Mouse (Mus musculus): ENCODE results near the gene Zfp1. TPM values are rescaled to one million over a fixed set of nuclear protein-coding genes. Genes with fewer than 3 reads are reported as not detected.
A peak's percentile ranks its signal among the peaks of the same experiment; 100 is the strongest.

Gene Zfp1
- 10 to 100 TPM; 22.1 to 25.2 (median 24.1) TPM for total RNA-seq (2022)

GRCm38 (mm10) chr8:111643264-111644141 lies at the start of gene Zfp1:
Gene Zfp1 (plus strand): TSS chr8:111643401.
- peak; percentile 81 to 93 for DNase-seq (ENCODE audit: low spot score in 2 of 2)

- DNase-seq (ENCODE audit: low spot score in 2 of 2), result no peak
These were observed 49.0 kb upstream of the Zfp1 start for GRCm38 (mm10) chr8:111594044-111594840.

GRCm38 (mm10) chr8:111594951-111595350 lies 48.2 kb upstream of the Zfp1 start:
- DNase-seq (ENCODE audit: low spot score in 2 of 2), result no peak

DNA sequence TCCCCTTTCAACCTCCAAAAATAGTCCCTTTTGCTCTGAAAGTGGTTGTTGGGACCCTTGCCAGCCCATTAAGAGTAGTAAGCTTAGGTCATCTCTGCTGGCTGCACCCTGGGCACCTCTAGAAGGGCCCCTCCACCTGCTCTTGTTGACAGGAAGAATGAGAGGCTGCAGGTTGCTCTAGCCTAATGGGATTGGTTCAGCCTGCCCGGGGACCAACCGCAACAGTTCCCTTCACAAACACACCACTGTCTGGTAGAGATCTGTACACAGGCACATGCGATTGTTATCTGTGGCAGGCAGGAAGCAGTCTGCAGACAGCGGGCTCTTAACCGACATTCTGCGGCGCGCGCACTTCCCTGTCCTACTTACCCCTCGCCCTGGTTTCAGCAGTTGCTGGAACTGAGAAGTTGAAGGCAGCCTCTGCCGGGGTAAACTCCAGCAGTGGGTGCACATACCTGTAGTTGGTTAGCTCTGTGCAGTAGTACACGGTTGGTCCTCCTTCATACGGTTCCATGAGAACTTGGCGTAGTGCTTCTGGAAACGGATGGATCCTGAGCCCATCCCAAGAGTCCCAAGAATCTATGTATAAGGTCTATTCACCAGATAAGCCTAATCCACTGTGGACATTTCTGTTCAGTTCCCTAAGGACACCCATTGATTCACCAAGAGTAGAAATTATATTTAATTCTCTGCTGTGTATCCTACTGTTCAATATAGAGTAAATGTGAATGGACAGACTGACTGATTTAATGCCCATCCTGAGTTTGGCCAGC lies 47.3 kb upstream of the Zfp1 start:
- DNase-seq (ENCODE audit: low spot score in 2 of 2), result no peak

GRCm38 (mm10) chr8:111596485-111596821 lies 46.7 kb upstream of the Zfp1 start:
- DNase-seq (ENCODE audit: low spot score in 2 of 2), result no peak

DNA sequence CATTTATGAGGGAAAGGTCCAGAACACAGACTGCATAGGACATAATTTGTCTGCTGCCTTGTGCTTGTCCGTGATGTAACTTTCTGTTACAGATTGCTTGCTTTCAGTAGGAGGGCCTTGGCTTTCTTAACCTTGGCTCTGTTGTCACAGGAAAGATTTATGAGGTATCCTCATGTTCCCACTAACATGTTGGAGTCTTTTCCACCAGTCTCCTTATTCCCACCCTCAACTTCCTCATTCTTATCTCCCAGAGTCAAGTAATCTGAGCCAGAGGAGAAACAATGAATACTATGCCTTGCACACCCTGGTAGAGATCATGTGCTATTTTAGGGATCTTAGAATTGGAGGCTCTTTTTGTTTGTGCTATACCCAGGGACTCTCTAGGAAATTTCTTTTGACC lies 45.9 kb upstream of the Zfp1 start:
- no peak for DNase-seq (ENCODE audit: low spot score in 2 of 2)

DNA sequence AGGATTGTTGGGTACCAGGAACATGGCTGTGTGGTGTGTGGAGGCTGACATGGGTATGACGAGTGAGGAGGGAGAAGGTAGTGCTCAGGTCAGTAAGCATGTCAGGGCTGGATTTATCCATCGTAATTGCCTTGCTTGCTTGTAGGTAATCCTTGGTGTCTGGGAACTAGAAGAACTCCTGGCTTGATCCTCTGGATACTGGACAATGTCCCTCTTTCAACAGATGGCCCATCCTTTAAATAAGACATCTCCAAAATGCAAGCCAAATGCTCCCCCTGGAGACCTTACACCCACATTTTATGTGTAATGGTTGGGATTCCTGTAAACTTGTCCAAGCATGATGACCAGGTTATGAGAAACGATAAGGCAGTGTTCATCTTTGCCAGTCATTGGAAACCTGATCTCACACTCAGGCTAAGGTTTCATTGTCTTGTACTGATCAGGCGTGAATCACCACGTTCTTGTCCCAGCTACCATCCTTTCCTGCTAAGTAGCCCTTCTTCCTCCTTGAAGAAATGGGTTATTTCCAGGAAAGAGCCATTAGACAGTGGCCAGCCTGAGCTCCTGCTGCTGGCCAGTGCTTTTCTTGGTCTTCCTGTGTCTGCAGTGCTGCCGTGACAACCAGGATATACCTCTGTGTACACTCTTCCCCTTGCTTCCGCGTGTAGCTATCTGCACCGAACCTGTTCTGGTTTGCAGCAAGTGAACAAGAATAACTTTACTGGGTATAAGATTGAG lies 43.3 kb upstream of the Zfp1 start:
- no peak for DNase-seq (ENCODE audit: low spot score in 2 of 2)

GRCm38 (mm10) chr8:111602050-111602449 lies 41.2 kb upstream of the Zfp1 start:
- peak in 1 of 2 experiments; percentile 42 for DNase-seq (ENCODE audit: low spot score in 2 of 2)

DNA sequence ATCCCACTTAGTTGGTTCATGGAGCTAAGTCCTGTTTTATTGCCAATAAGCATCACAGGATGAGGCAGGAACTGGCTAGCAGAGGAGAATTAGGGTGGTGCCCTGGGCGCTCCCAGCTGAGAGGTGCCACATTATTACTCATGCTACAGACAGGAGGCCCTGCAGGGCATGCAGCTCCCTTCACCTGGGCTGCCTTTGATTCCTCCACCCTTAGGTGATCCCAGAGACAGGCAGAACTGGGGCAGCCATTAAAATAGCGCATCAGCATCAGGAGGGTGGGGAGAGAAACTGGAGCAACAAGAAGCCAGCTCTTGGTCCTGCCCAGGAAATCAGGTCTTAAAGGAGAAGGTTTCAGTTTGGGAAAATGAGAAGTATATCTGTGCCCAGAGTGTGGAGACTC lies 38.2 kb upstream of the Zfp1 start:
- DNase-seq (ENCODE audit: low spot score in 2 of 2), result no peak

GRCm38 (mm10) chr8:111606961-111607360 lies 36.2 kb upstream of the Zfp1 start:
- no peak for DNase-seq (ENCODE audit: low spot score in 2 of 2)

DNA sequence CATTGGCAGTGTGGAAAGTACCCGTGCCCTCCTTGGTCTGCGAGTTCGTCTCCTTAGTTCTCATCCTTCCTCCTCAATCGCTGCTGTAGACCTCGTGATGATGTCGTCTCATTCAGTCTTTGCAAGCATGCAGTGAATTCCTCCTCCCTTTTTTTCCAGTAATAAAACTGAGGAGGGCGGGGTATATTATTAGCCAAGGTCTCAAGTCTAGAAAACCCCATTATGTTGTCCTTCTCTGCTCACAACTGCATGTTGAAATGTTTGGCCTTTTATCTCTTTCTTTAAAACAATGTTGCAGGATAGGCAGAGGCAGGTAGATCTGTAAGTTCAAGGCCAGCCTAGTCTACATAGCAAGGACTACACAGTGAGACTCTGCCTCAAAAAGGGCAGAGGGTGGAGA lies 35.8 kb upstream of the Zfp1 start:
- no peak for DNase-seq (ENCODE audit: low spot score in 2 of 2)

DNA sequence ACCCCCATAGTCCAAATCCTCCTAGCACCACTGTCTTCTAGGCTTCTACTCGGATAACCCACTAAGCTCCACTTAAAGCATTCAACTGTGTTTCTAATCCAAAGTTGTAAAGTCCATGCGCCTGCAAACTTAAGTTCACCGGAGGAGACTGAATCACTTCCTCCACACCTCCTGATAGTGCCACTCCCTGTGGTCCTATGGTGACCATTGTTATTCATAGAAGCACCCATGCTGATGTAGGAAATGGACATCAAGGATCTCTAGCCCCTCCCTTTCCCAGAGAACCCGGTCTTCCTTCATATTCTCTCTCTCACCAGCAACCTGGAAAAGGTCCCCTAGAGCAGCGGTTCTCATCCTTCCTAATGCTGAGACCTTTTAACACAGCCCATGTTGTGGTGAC lies 30.0 kb upstream of the Zfp1 start:
- no peak for DNase-seq (ENCODE audit: low spot score in 2 of 2)

GRCm38 (mm10) chr8:111614786-111615701 lies 28.2 kb upstream of the Zfp1 start:
- DNase-seq (ENCODE audit: low spot score in 2 of 2), result no peak

DNA sequence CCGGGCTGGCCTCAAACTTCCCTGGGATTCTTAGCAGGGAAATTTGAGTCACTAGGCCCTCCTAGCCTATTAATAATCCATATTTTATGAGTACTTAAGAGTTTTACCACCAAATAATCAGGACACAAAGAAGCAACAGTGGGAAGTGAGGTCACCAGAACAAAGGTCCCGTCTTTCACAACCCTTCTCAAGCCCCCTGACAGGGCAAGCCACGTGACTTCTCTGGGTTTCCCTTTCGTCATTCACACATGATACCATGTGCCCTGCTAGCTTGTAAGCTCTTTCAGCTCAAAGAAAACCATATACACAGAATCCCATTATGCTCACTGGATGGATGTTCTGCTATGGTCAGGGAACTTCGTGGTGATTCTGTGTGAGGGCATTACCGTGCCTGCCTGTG lies 25.4 kb upstream of the Zfp1 start:
- no peak for DNase-seq (ENCODE audit: low spot score in 2 of 2)

DNA sequence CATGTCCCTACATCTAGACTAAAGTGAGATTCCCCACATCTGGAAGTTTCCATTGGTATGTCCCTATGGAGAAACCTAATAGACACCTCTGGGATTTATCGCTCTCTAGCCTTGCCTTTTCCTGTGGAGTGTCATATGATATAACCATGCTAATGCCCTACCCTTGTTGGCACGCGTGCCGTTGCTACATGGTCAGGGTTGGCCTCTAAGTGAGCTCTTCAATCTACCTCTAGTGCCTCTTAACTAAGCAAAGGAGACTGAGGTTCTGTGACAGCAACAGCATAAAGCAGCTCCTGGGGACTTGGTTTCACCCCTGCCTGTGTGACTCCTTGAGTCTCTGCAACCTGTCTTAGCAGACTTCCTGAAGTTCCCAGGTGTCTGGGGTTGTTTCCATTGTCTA lies 24.9 kb upstream of the Zfp1 start:
- no peak for DNase-seq (ENCODE audit: low spot score in 2 of 2)

DNA sequence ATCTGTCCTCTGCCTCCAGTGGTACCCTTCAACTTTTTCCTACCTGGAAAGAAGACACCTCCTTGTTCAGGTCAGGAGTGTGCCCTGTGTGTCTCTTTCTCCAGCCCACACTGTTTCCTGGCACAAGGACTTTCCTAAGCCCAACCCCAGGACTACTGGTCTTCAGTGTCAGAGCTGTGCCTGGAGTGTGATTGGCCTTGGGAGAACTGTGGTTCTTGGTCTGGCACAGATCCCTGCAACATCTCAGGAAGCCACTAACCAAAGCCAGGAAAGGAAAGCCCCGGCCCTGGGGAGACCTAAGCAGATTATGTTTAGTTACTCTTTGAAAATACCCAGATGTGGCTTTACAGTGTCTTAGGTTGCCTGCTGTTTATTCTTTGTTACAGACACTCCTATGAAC lies 23.3 kb upstream of the Zfp1 start:
- no peak for DNase-seq (ENCODE audit: low spot score in 2 of 2)

GRCm38 (mm10) chr8:111622104-111622503 lies 21.1 kb upstream of the Zfp1 start:
- DNase-seq (ENCODE audit: low spot score in 2 of 2), result no peak

DNA sequence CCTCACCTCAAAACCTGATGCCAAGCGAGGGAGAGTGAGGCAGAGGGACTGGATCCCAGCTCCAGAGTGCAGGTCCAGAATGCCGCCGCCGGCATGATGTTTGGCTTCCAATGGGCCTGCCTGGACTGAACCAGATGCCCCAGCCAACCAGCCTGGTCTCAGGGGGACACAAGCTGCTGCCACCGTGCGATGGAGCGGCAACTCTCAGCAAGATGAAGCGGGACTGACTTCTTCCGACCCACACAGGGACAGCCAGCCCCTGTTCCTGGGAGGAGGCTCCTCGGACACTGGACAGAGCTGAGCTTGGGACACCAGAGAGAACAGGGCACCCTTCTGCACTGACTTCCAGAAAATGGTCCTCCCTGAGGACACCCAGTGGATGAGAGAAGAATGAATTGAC lies 20.6 kb upstream of the Zfp1 start:
- no peak for DNase-seq (ENCODE audit: low spot score in 2 of 2)

- peak; percentile 38 to 71 for DNase-seq (ENCODE audit: low spot score in 2 of 2)
These were observed 18.9 kb upstream of the Zfp1 start for GRCm38 (mm10) chr8:111624081-111624852.

All from left cerebral cortex, adult 8-10 months (tissue).